Mouse (Mus musculus) small intestine, adult 2 months (tissue): ENCODE measurements around the gene Ninj2. TPM values are rescaled to one million over a fixed set of nuclear protein-coding genes. Genes with fewer than 3 reads are reported as not detected.
A peak's percentile ranks its signal among the peaks of the same experiment; 100 is the strongest.

Experiments used
- H3K27ac ChIP-seq: fragments of 200-500 bp; 2 replicates; pipeline ENCODE4 v1.5.1; 2012; ENCODE audit warnings: low read depth, low read length, control low read depth, inconsistent platforms; ENCODE audit not compliant: insufficient read depth
- H3K27me3 ChIP-seq: fragments of 200-500 bp; 2 replicates; pipeline ENCODE4 v1.6.1; 2012; ENCODE audit warnings: mild to moderate bottlenecking, moderate library complexity, low read length, inconsistent platforms; ENCODE audit not compliant: control insufficient read depth, insufficient read depth
- H3K36me3 ChIP-seq: fragments of 200-500 bp; 2 replicates; pipeline ENCODE4 v1.6.1; 2012; ENCODE audit warnings: mild to moderate bottlenecking, low read length, control low read depth, inconsistent platforms; ENCODE audit not compliant: control insufficient read depth, insufficient read depth
- H3K4me1 ChIP-seq: fragments of 200-500 bp; 2 replicates; pipeline ENCODE4 v1.6.1; 2012; ENCODE audit warnings: low read length, inconsistent platforms, mixed read lengths; ENCODE audit not compliant: control insufficient read depth, insufficient read depth, insufficient read length
- H3K4me3 ChIP-seq: fragments of 200-500 bp; 2 replicates; pipeline ENCODE4 v1.5.1; 2012; ENCODE audit warnings: low read depth, mild to moderate bottlenecking, control low read depth, inconsistent platforms, low read length, moderate library complexity
- CTCF ChIP-seq: fragments of 200-500 bp; IDR thresholded peaks from 2 replicates; pipeline ENCODE4 v1.5.1; 2012; ENCODE audit warnings: low read depth, mild to moderate bottlenecking, control low read depth, inconsistent platforms, low read length, moderate library complexity, mixed read lengths; ENCODE audit not compliant: insufficient replicate concordance, insufficient read length; ENCODE audit errors: extremely low read depth
- POLR2A ChIP-seq: fragments of 200-500 bp; IDR thresholded peaks from 2 replicates; pipeline ENCODE4 v1.6.1; 2012; ENCODE audit warnings: low read depth, mild to moderate bottlenecking, control low read depth, inconsistent platforms, low read length, moderate library complexity
- WGBS: fragments of 180-500 bp; shearing (Covaris S2); methylation state at CpG from one replicate; pipeline ENCODE4 v1.1.7; 2018; 5-methylcytosine and 5-hydroxymethylcytosine counted together
- polyA plus RNA-seq: library from polyadenylated mRNA; depleted of rRNA; stranded (reverse); fragments of >200 nt; gene quantifications from 2 replicates; pipeline ENCODE4 v1.2.3, GENCODE M21; 2012

Ninj2 gene
- polyA plus RNA-seq, 1 experiment, result not detected

- Histone ChIP-seq H3K36me3 (no peaks in the 10 kb centered on the region), H3K27me3 (no peaks in the 10 kb centered on the region)
Observed at GRCm38 (mm10) chr6:120105055-120105454, 11.9 kb downstream of the Ninj2 start.

GRCm38 (mm10) chr6:120107586-120107985 is 14.4 kb downstream of the Ninj2 start:
- TF ChIP-seq CTCF (no peak), POLR2A (no peak)
- Histone ChIP-seq H3K4me1 (peaks cover 3% of the 10 kb centered on the region; the same call in 1 of the 2 replicates), H3K27me3 (no peaks in the 10 kb centered on the region), H3K4me3 (no peak overlapping the region), H3K36me3 (no peaks in the 10 kb centered on the region), H3K27ac (no peak overlapping the region)
- 66% methylated on average over 5 of the region's 5 CpGs for WGBS

More at GRCm38 (mm10) chr6:120105055-120105454, 11.9 kb downstream of the Ninj2 start:
- H3K27ac ChIP-seq, result no peak overlapping the region
- no peak for TF ChIP-seq POLR2A
- TF ChIP-seq CTCF, result no peak
- no peaks in the 10 kb centered on the region for H3K4me1 ChIP-seq
- no peak overlapping the region for H3K4me3 ChIP-seq

- Histone ChIP-seq H3K4me3 (no peak overlapping the region), H3K4me1 (peaks cover 3% of the 10 kb centered on the region; the same call in 1 of the 2 replicates), H3K27ac (no peak overlapping the region), H3K27me3 (no peaks in the 10 kb centered on the region), H3K36me3 (no peaks in the 10 kb centered on the region)
- 68% methylated on average over 6 of the region's 6 CpGs for WGBS
- no peak for TF ChIP-seq CTCF
- no peak for TF ChIP-seq POLR2A
Observed at GRCm38 (mm10) chr6:120108061-120108460, 14.9 kb downstream of the Ninj2 start.

- TF ChIP-seq CTCF (no peak), POLR2A (no peak)
Observed at GRCm38 (mm10) chr6:120109173-120109572, 16.0 kb downstream of the Ninj2 start.

GRCm38 (mm10) chr6:120109932-120110331 is 16.8 kb downstream of the Ninj2 start:
- H3K27me3 ChIP-seq, result no peaks in the 10 kb centered on the region

More at GRCm38 (mm10) chr6:120109173-120109572, 16.0 kb downstream of the Ninj2 start:
- Histone ChIP-seq H3K4me3 (no peak overlapping the region), H3K27me3 (no peaks in the 10 kb centered on the region), H3K27ac (no peak overlapping the region), H3K36me3 (no peaks in the 10 kb centered on the region), H3K4me1 (peaks cover 3% of the 10 kb centered on the region; the same call in 1 of the 2 replicates)
- 14% methylated on average over 7 of the region's 7 CpGs for whole genome bisulfite sequencing

GRCm38 (mm10) chr6:120110738-120111409 is 17.7 kb downstream of the Ninj2 start:
- H3K4me1 ChIP-seq, result peaks cover 3% of the 10 kb centered on the region; the same call in 1 of the 2 replicates
- 89% methylated on average over 7 of the region's 7 CpGs for WGBS
- no peak for TF ChIP-seq POLR2A
- no peak for TF ChIP-seq CTCF
- no peaks in the 10 kb centered on the region for H3K36me3 ChIP-seq
- no peak overlapping the region for H3K27ac ChIP-seq
- H3K27me3 ChIP-seq, result no peaks in the 10 kb centered on the region
- no peak overlapping the region for H3K4me3 ChIP-seq

More at GRCm38 (mm10) chr6:120109932-120110331, 16.8 kb downstream of the Ninj2 start:
- Histone ChIP-seq H3K4me3 (no peak overlapping the region), H3K4me1 (peaks cover 3% of the 10 kb centered on the region; the same call in 1 of the 2 replicates), H3K27ac (no peak overlapping the region), H3K36me3 (no peaks in the 10 kb centered on the region)
- TF ChIP-seq POLR2A (no peak), CTCF (no peak)
- 78% methylated on average over 5 of the region's 5 CpGs for WGBS

- Histone ChIP-seq H3K4me3 (no peak overlapping the region), H3K4me1 (peaks cover 3% of the 10 kb centered on the region; the same call in 1 of the 2 replicates), H3K27ac (peak overlapping the region; percentile 78; the same call in 1 of the 2 replicates), H3K27me3 (no peaks in the 10 kb centered on the region), H3K36me3 (no peaks in the 10 kb centered on the region)
- 91% methylated on average over 3 of the region's 3 CpGs for WGBS
- TF ChIP-seq CTCF (no peak), POLR2A (no peak)
Observed at GRCm38 (mm10) chr6:120111410-120111783, 18.2 kb downstream of the Ninj2 start.
